Mouse (Mus musculus): ENCODE data around the gene Gpr155. TPM values are rescaled to one million over a fixed set of nuclear protein-coding genes. Genes with fewer than 3 reads are reported as not detected.
A peak's percentile ranks its signal among the peaks of the same experiment; 100 is the strongest.

The Gpr155 gene
- 3.6 and 5.3 TPM in 2 replicates for polyA plus RNA-seq (2012; rRNA removed)

GRCm38 (mm10) chr2:73386356-73387046 lies at the start of gene Gpr155:
TSS of gene Gpr155 (minus strand) at chr2:73386572.
- H3K27ac ChIP-seq (ENCODE audit: insufficient read depth, low read length), result peak within 1 kb of the TSS; percentile 55
- peaks cover 7% of the 10 kb centered on the region for H3K4me1 ChIP-seq (ENCODE audit: control insufficient read depth, insufficient read depth, insufficient read length)
- H3K36me3 ChIP-seq (ENCODE audit: control insufficient read depth, insufficient read depth, low read length), result peaks cover 1% of the 10 kb centered on the region; the same call in 1 of the 2 replicates
- DNase-seq (ENCODE audit: low read depth in 1 of 2, low spot score in 2 of 2), result peak; percentile 95 to 100
- no peaks in the 10 kb centered on the region for H3K27me3 ChIP-seq (ENCODE audit: control insufficient read depth, insufficient read depth, low read length)
- TF ChIP-seq POLR2A (IDR thresholded peaks at IDR 0.05; ENCODE audit: low read depth, low read length) (peak; percentile 59), CTCF (IDR thresholded peaks at IDR 0.05; ENCODE audit: extremely low read depth, insufficient read depth, insufficient read length, insufficient replicate concordance) (no peak)
- 1% methylated on average over 41 of the region's 44 CpGs for WGBS
- peak within 1 kb of the TSS; percentile 78 for H3K4me3 ChIP-seq (ENCODE audit: extremely low read depth, insufficient read depth, insufficient read length)

GRCm38 (mm10) chr2:73435847-73436246 lies 49.5 kb upstream of the Gpr155 start:
- peaks cover 6% of the 10 kb centered on the region; the same call in 1 of the 2 replicates for H3K4me1 ChIP-seq (ENCODE audit: control insufficient read depth, insufficient read depth, insufficient read length)
- no peaks in the 10 kb centered on the region for H3K27me3 ChIP-seq (ENCODE audit: control insufficient read depth, insufficient read depth, low read length)
- TF ChIP-seq POLR2A (IDR thresholded peaks at IDR 0.05; ENCODE audit: low read depth, low read length), result no peak
- TF ChIP-seq CTCF (IDR thresholded peaks at IDR 0.05; ENCODE audit: extremely low read depth, insufficient read depth, insufficient read length, insufficient replicate concordance), result no peak
- DNase-seq (ENCODE audit: low read depth in 1 of 2, low spot score in 2 of 2), result no peak
- no peak overlapping the region for H3K4me3 ChIP-seq (ENCODE audit: extremely low read depth, insufficient read depth, insufficient read length)
- H3K27ac ChIP-seq (ENCODE audit: insufficient read depth, low read length), result no peak overlapping the region
- H3K36me3 ChIP-seq (ENCODE audit: control insufficient read depth, insufficient read depth, low read length), result peaks cover 75% of the 10 kb centered on the region
- WGBS, result 62% methylated on average over 2 of the region's 2 CpGs

GRCm38 (mm10) chr2:73431959-73432396 lies 45.6 kb upstream of the Gpr155 start:
- no peak for DNase-seq (ENCODE audit: low read depth in 1 of 2, low spot score in 2 of 2)
- Histone ChIP-seq H3K36me3 (ENCODE audit: control insufficient read depth, insufficient read depth, low read length) (peaks cover 44% of the 10 kb centered on the region), H3K27me3 (ENCODE audit: control insufficient read depth, insufficient read depth, low read length) (no peaks in the 10 kb centered on the region), H3K4me1 (ENCODE audit: control insufficient read depth, insufficient read depth, insufficient read length) (peaks cover 6% of the 10 kb centered on the region; the same call in 1 of the 2 replicates), H3K27ac (ENCODE audit: insufficient read depth, low read length) (no peak overlapping the region), H3K4me3 (ENCODE audit: extremely low read depth, insufficient read depth, insufficient read length) (no peak overlapping the region)
- WGBS, result 85% methylated on average over 14 of the region's 14 CpGs
- TF ChIP-seq CTCF (IDR thresholded peaks at IDR 0.05; ENCODE audit: extremely low read depth, insufficient read depth, insufficient read length, insufficient replicate concordance), result no peak
- no peak for TF ChIP-seq POLR2A (IDR thresholded peaks at IDR 0.05; ENCODE audit: low read depth, low read length)

GRCm38 (mm10) chr2:73428803-73429468 lies 42.6 kb upstream of the Gpr155 start:
- no peak for TF ChIP-seq CTCF (IDR thresholded peaks at IDR 0.05; ENCODE audit: extremely low read depth, insufficient read depth, insufficient read length, insufficient replicate concordance)
- TF ChIP-seq POLR2A (IDR thresholded peaks at IDR 0.05; ENCODE audit: low read depth, low read length), result no peak
- H3K4me3 ChIP-seq (ENCODE audit: extremely low read depth, insufficient read depth, insufficient read length), result no peak overlapping the region
- no peaks in the 10 kb centered on the region for H3K27me3 ChIP-seq (ENCODE audit: control insufficient read depth, insufficient read depth, low read length)
- H3K4me1 ChIP-seq (ENCODE audit: control insufficient read depth, insufficient read depth, insufficient read length), result no peaks in the 10 kb centered on the region
- no peak overlapping the region for H3K27ac ChIP-seq (ENCODE audit: insufficient read depth, low read length)
- no peak for DNase-seq (ENCODE audit: low read depth in 1 of 2, low spot score in 2 of 2)
- 67% methylated on average over 21 of the region's 21 CpGs for WGBS
- H3K36me3 ChIP-seq (ENCODE audit: control insufficient read depth, insufficient read depth, low read length), result peaks cover 22% of the 10 kb centered on the region

- TF ChIP-seq POLR2A (IDR thresholded peaks at IDR 0.05; ENCODE audit: low read depth, low read length), result no peak
- peak; percentile 41; the same call in 1 of the 2 replicates for TF ChIP-seq CTCF (IDR thresholded peaks at IDR 0.05; ENCODE audit: extremely low read depth, insufficient read depth, insufficient read length, insufficient replicate concordance)
- Histone ChIP-seq H3K36me3 (ENCODE audit: control insufficient read depth, insufficient read depth, low read length) (peaks cover 11% of the 10 kb centered on the region), H3K27ac (ENCODE audit: insufficient read depth, low read length) (no peak overlapping the region), H3K27me3 (ENCODE audit: control insufficient read depth, insufficient read depth, low read length) (no peaks in the 10 kb centered on the region), H3K4me3 (ENCODE audit: extremely low read depth, insufficient read depth, insufficient read length) (no peak overlapping the region), H3K4me1 (ENCODE audit: control insufficient read depth, insufficient read depth, insufficient read length) (no peaks in the 10 kb centered on the region)
- peak in 1 of 2 experiments; percentile 51 for DNase-seq (ENCODE audit: low read depth in 1 of 2, low spot score in 2 of 2)
- 31% methylated on average over 1 of the region's 1 CpGs for WGBS
Observed at GRCm38 (mm10) chr2:73427293-73427692, 40.9 kb upstream of the Gpr155 start.

- no peaks in the 10 kb centered on the region for H3K36me3 ChIP-seq (ENCODE audit: control insufficient read depth, insufficient read depth, low read length)
- TF ChIP-seq CTCF (IDR thresholded peaks at IDR 0.05; ENCODE audit: extremely low read depth, insufficient read depth, insufficient read length, insufficient replicate concordance) (no peak), POLR2A (IDR thresholded peaks at IDR 0.05; ENCODE audit: low read depth, low read length) (no peak)
- no peak overlapping the region for H3K4me3 ChIP-seq (ENCODE audit: extremely low read depth, insufficient read depth, insufficient read length)
- no peaks in the 10 kb centered on the region for H3K4me1 ChIP-seq (ENCODE audit: control insufficient read depth, insufficient read depth, insufficient read length)
- DNase-seq (ENCODE audit: low read depth in 1 of 2, low spot score in 2 of 2), result no peak
- H3K27ac ChIP-seq (ENCODE audit: insufficient read depth, low read length), result no peak overlapping the region
- 91% methylated on average over 14 of the region's 14 CpGs for WGBS
- no peaks in the 10 kb centered on the region for H3K27me3 ChIP-seq (ENCODE audit: control insufficient read depth, insufficient read depth, low read length)
Observed at GRCm38 (mm10) chr2:73425822-73426221, 39.5 kb upstream of the Gpr155 start.

All from spleen, adult 2 months (tissue).